ENCODE assay signal across 16 mouse cellular contexts in the genomic region with DNA sequence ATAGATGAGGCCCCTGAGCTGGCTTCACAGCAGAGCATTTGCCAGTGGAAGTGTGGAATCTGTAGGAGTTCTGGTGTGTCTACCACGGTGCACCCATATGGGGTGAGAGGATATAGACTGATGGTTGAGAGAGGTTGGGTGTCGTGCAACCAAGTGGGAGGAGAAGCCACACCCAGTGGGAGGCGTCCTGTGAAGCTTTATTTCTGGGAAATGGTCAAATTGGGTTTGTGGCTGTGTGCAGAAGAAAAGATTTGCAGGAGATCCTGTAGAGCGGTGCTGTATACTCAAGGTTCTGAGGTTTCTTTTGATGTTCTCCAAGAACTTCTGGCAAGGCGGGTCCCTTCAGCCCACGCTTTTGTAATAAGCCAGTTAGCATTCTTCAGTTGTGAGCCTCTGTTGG. TPM values are rescaled to one million over a fixed set of nuclear protein-coding genes. Genes with fewer than 3 reads are reported as not detected.
DNase-seq lines count a peak whose midpoint lies in the region; ATAC-seq lines count a peak whose summit lies in the region.
"Had no signal": no experiment of that assay in that cellular context is flagged by ENCODE, and none has a peak within 500 bp of the region (broad histone marks: within the 10 kb centered on the region; RNA-seq: fewer than 3 reads in every experiment).

No protein-coding gene starts in this region.

- no peak overlapping the region for H3K4me3 ChIP-seq in hindbrain, embryonic 10.5 days
- H3K4me3 ChIP-seq in limb, embryonic 10.5 days = no peak overlapping the region
- H3K4me3 ChIP-seq: intestine, embryonic 15.5 days; liver, embryonic 15.5 days had no signal

- H3K9me3 ChIP-seq in hindbrain, embryonic 10.5 days = no peaks in the 10 kb centered on the region
- H3K9me3 ChIP-seq in limb, embryonic 10.5 days (replicated peaks) = no peaks in the 10 kb centered on the region
- H3K9me3 ChIP-seq: intestine, embryonic 15.5 days; liver, embryonic 15.5 days had no signal

- no peaks in the 10 kb centered on the region for H3K36me3 ChIP-seq in hindbrain, embryonic 10.5 days
- H3K36me3 ChIP-seq in limb, embryonic 10.5 days = peaks cover 4% of the 10 kb centered on the region
- H3K36me3 ChIP-seq: intestine, embryonic 15.5 days; liver, embryonic 15.5 days had no signal

- H3K27me3 ChIP-seq in hindbrain, embryonic 10.5 days (ENCODE audit: insufficient read depth, poor library complexity, severe bottlenecking) = no peaks in the 10 kb centered on the region
- no peaks in the 10 kb centered on the region for H3K27me3 ChIP-seq in limb, embryonic 10.5 days (ENCODE audit: low read depth, poor library complexity, severe bottlenecking)
- H3K27me3 ChIP-seq: intestine, embryonic 15.5 days; liver, embryonic 15.5 days had no signal

- ATAC-seq in megakaryocyte progenitor cell, adult 5-6 weeks (replicated peaks; ENCODE audit: poor library complexity) = peak; percentile 32
- ATAC-seq: intestine, embryonic 15.5 days had no signal

- H3K4me1 ChIP-seq in hindbrain, embryonic 10.5 days (replicated peaks) = no peaks in the 10 kb centered on the region; the same call in 1 of the 2 replicates
- H3K4me1 ChIP-seq in limb, embryonic 10.5 days = peaks cover 3% of the 10 kb centered on the region; the same call in 1 of the 2 replicates
- H3K4me1 ChIP-seq: intestine, embryonic 15.5 days had no signal

- WGBS in hindbrain, embryonic 10.5 days = 85% methylated on average over 6 of the region's 6 CpGs
- WGBS in limb, embryonic 10.5 days = 82% methylated on average over 6 of the region's 6 CpGs

- DNase-seq in heart, adult 11 months = peak; percentile 90
- no peak for DNase-seq in heart, adult 8-10 months (ENCODE audit: low spot score)
- peak; percentile 37 for DNase-seq in thymus, postnatal 0 days (ENCODE audit: low spot score)
- no peak for DNase-seq in thymus, adult 18-20 months
- DNase-seq in hindbrain, embryonic 10.5 days (ENCODE audit: low spot score) = no peak
- DNase-seq in limb, embryonic 10.5 days (ENCODE audit: low spot score) = no peak
- no peak for DNase-seq in lung, postnatal 4 days
- DNase-seq: B cell, adult 2 months; cerebellum, adult 9-10 months; heart, postnatal 4 days; kidney, postnatal 10 days; right cerebral cortex, postnatal 4 days had no signal

- no peak overlapping the region for H3K27ac ChIP-seq in hindbrain, embryonic 10.5 days
- no peak overlapping the region for H3K27ac ChIP-seq in limb, embryonic 10.5 days
- H3K27ac ChIP-seq: intestine, embryonic 15.5 days; liver, embryonic 15.5 days; macrophage had no signal

RNA-seq across cellular contexts. Expression of a gene that starts 15.8 kb away (rescaled TPM):
- total RNA-seq in heart, adult 8-10 months (2022) = 10 to 100 TPM in 1 of 4 experiments, 1 to 10 TPM in 3; 8.3 to 10.7 (median 9.3) TPM
- 5.0 and 5.3 TPM in 2 replicates for polyA plus RNA-seq in thymus, postnatal 0 days (2015; fragmentation: Nextera tagmentation; extraction: Ambion mirVana)
- 25.0 and 29.6 TPM in 2 replicates for total RNA-seq in megakaryocyte progenitor cell, adult 5-6 weeks (2015)
- total RNA-seq in megakaryocyte progenitor cell, adult 5-6 weeks (2017) = 28.1 and 28.5 TPM in 2 replicates
- polyA plus RNA-seq in hindbrain, embryonic 10.5 days (2016; fragmentation: Nextera tagmentation; extraction: Ambion mirVana) = 3.6 and 4.1 TPM in 2 replicates
- polyA plus RNA-seq in limb, embryonic 10.5 days (2016; fragmentation: Nextera tagmentation; extraction: Ambion mirVana) = 5.0 and 6.4 TPM in 2 replicates

Comparison
In these comparisons a context has a peak if more than half of its experiments do, and no peak if none do; other contexts are left out.
1. DNase-seq: peak in heart, adult 11 months (single experiment) and thymus, postnatal 0 days (single experiment); none in heart, adult 8-10 months (single experiment), thymus, adult 18-20 months (0 of 2), hindbrain, embryonic 10.5 days (single experiment), limb, embryonic 10.5 days (single experiment) and lung, postnatal 4 days (0 of 2).